Mouse (Mus musculus): ENCODE measurements around the gene Csmd2. TPM values are rescaled to one million over a fixed set of nuclear protein-coding genes. Genes with fewer than 3 reads are reported as not detected.
"Not testable (repeated sequence)": the region's sequence is repeated elsewhere in the genome, so short reads cannot be mapped to it uniquely, and the experiment has no call there.

The Csmd2 gene
- polyA plus RNA-seq, 1 experiment from 2014 or later, result 0.05 TPM

DNA sequence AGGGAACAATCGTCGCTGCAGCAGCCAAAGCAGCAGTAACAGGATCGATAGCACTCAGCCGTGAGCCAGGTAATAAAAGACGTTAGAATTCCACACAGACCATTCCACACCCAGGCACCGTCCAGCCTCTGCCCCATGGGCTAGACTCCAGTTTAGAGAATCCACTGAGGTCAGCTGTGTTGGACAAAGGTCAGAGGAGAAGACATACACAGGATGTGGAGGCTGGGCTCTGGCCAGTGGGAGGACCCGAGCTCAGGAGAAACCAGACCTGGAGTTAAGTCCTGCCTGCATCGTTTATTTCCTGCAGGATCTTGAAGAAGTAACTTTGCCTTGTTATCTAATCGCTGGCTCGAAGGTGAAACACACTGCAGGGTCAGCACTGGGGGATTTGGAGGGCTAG lies 519.2 kb downstream of the Csmd2 start:
- Histone ChIP-seq H3K4me3 (ENCODE audit: low read length) (no peak overlapping the region), H3K27me3 (ENCODE audit: control insufficient read depth, insufficient read depth, low read length) (no peaks in the 10 kb centered on the region), H3K9me3 (replicated peaks; ENCODE audit: control insufficient read depth, low read length) (no peaks in the 10 kb centered on the region), H3K9ac (ENCODE audit: low read length) (no peak overlapping the region), H3K4me2 (ENCODE audit: low read depth, low read length) (no peak overlapping the region), H3K27ac (ENCODE audit: low read length) (no peak overlapping the region), H3K36me3 (ENCODE audit: control insufficient read depth, insufficient read depth) (no peaks in the 10 kb centered on the region), H3K4me1 (ENCODE audit: control insufficient read depth, insufficient read depth, low read length) (no peaks in the 10 kb centered on the region)
- WGBS, result 48% methylated on average over 10 of the region's 10 CpGs
- ATAC-seq (replicated peaks; ENCODE audit: extremely low read depth, insufficient read depth, low FRiP score), result no peak

DNA sequence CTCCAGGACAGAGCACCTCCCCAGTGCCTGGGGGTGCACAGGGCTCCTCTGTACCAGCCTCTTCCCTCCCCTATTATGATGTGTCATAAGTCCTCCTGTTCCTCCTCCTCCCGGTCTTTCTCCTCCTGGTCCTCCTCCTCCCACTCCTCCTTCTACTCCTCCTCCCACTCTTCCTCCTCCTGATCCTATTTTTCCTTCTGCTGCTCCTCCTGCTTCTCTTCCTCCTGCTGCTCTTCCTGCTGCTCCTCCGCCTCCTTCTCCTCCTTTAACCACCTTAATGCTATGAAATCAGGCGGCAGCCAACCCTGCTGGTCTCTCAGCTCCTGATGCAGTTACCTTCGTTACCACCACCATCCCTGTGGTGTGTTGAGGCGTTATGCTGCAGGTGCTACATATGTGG lies 522.2 kb downstream of the Csmd2 start:
- Histone ChIP-seq H3K4me3 (ENCODE audit: low read length) (no peak overlapping the region), H3K9me3 (replicated peaks; ENCODE audit: control insufficient read depth, low read length) (no peaks in the 10 kb centered on the region), H3K36me3 (ENCODE audit: control insufficient read depth, insufficient read depth) (no peaks in the 10 kb centered on the region), H3K4me2 (ENCODE audit: low read depth, low read length) (no peak overlapping the region), H3K27me3 (ENCODE audit: control insufficient read depth, insufficient read depth, low read length) (no peaks in the 10 kb centered on the region), H3K27ac (ENCODE audit: low read length) (no peak overlapping the region), H3K9ac (ENCODE audit: low read length) (no peak overlapping the region), H3K4me1 (ENCODE audit: control insufficient read depth, insufficient read depth, low read length) (no peaks in the 10 kb centered on the region)
- ATAC-seq (replicated peaks; ENCODE audit: extremely low read depth, insufficient read depth, low FRiP score), result no peak
- WGBS, result 61% methylated on average over 5 of the region's 5 CpGs

DNA sequence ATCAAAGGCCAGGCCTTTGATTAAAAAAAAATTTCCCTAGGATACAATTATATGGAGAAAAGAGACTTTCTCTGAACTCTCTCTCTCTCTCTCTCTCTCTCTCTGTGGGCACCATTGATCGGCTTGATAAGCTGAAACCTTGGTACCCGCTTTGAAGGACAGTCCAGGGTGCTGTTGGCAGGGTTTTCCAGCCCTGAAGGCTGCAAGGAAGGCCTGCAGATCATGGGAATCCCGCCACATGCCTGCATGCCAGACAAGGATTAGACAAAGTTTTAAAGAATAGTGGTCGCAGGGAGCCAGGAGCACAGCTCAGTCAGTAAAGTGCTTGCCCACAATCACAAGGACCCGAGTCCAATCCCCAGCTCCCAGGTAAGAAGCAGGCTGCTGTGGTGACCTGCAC lies 526.8 kb downstream of the Csmd2 start:
- no peak overlapping the region for H3K9ac ChIP-seq (ENCODE audit: low read length)
- H3K4me1 ChIP-seq (ENCODE audit: control insufficient read depth, insufficient read depth, low read length), result no peaks in the 10 kb centered on the region
- no peaks in the 10 kb centered on the region for H3K27me3 ChIP-seq (ENCODE audit: control insufficient read depth, insufficient read depth, low read length)
- no peak for ATAC-seq (replicated peaks; ENCODE audit: extremely low read depth, insufficient read depth, low FRiP score)
- no peak overlapping the region for H3K4me3 ChIP-seq (ENCODE audit: low read length)
- no peaks in the 10 kb centered on the region for H3K9me3 ChIP-seq (replicated peaks; ENCODE audit: control insufficient read depth, low read length)
- no peaks in the 10 kb centered on the region for H3K36me3 ChIP-seq (ENCODE audit: control insufficient read depth, insufficient read depth)
- H3K4me2 ChIP-seq (ENCODE audit: low read depth, low read length), result no peak overlapping the region
- no peak overlapping the region for H3K27ac ChIP-seq (ENCODE audit: low read length)
- WGBS, result 72% methylated on average over 5 of the region's 5 CpGs

DNA sequence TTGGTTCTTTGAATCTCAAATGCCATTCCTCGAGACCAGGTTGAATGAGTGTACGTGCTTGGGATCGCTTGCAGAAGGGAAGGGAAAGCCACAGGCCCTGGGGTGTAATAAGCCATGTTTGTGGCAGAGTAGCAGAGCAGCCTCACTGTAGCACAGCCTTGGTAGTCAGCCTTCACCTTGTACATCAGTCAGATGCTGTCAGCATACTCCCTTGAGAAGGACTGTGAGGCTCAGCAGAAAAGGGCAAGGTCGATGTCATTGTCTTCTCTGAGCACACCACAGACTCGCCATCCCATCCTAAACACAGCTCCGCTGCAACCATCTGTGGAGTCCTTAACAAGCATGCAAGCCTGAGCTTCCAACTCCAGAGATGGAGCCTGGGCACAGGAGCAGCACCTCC lies 533.6 kb downstream of the Csmd2 start:
- H3K4me2 ChIP-seq (ENCODE audit: low read depth, low read length), result no peak overlapping the region
- 83% methylated on average over 6 of the region's 6 CpGs for WGBS
- no peak overlapping the region for H3K4me3 ChIP-seq (ENCODE audit: low read length)
- no peaks in the 10 kb centered on the region for H3K27me3 ChIP-seq (ENCODE audit: control insufficient read depth, insufficient read depth, low read length)
- no peaks in the 10 kb centered on the region for H3K9me3 ChIP-seq (replicated peaks; ENCODE audit: control insufficient read depth, low read length)
- H3K27ac ChIP-seq (ENCODE audit: low read length), result no peak overlapping the region
- no peaks in the 10 kb centered on the region for H3K36me3 ChIP-seq (ENCODE audit: control insufficient read depth, insufficient read depth)
- ATAC-seq (replicated peaks; ENCODE audit: extremely low read depth, insufficient read depth, low FRiP score), result no peak
- no peaks in the 10 kb centered on the region for H3K4me1 ChIP-seq (ENCODE audit: control insufficient read depth, insufficient read depth, low read length)
- no peak overlapping the region for H3K9ac ChIP-seq (ENCODE audit: low read length)

DNA sequence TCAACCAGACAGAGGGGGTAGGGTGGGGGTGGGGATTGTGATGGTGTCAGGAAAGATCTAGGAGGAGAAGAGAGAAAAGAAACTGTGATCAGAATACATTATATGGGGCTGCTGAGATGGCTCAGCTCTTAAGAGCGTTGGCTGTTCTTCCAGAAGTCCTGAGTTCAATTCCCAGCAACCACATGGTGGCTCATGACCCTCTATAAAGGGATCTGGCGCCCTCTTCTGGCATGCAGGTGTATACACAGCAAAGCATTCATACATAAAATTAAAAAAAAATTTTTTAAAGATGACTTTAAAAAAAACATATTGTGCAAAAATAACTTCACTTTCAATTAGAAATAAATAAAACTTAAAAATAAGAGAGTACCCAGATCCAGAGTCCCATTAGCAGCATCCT lies 555.7 kb downstream of the Csmd2 start:
- no peak overlapping the region for H3K27ac ChIP-seq (ENCODE audit: low read length)
- no peaks in the 10 kb centered on the region for H3K36me3 ChIP-seq (ENCODE audit: control insufficient read depth, insufficient read depth)
- ATAC-seq (replicated peaks; ENCODE audit: extremely low read depth, insufficient read depth, low FRiP score), result no peak
- no peaks in the 10 kb centered on the region for H3K9me3 ChIP-seq (replicated peaks; ENCODE audit: control insufficient read depth, low read length)
- no peaks in the 10 kb centered on the region for H3K4me1 ChIP-seq (ENCODE audit: control insufficient read depth, insufficient read depth, low read length)
- H3K4me3 ChIP-seq (ENCODE audit: low read length), result no peak overlapping the region
- H3K4me2 ChIP-seq (ENCODE audit: low read depth, low read length), result no peak overlapping the region
- no peak overlapping the region for H3K9ac ChIP-seq (ENCODE audit: low read length)
- no peaks in the 10 kb centered on the region for H3K27me3 ChIP-seq (ENCODE audit: control insufficient read depth, insufficient read depth, low read length)
- WGBS, result 27% methylated on average over 2 of the region's 2 CpGs

DNA sequence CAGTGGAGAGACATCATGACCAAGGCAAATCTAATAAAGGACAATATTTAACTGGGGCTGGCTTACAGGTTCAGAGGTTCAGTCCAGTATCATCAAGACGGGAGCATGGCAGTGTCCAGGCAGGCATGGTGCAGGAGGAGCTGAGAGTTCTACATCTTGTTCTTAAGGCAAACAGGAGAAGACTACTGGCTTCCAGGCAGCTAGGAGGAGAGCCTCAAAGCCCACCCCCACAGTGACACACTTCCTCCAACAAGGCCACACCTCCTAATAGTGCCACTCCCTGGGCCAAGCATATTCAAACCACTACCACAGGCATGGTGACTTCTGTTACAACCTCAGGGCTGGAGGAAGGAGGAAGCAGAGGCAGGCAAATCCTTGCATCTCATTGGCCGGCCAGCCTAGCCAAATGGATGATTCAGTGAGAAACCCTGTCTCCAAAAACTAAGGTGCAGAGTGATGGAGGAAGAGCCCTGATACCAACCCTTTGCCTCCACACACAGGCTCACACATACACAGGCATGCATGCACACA lies 556.4 kb downstream of the Csmd2 start:
- H3K4me3 ChIP-seq (ENCODE audit: low read length); H3K9me3 ChIP-seq (replicated peaks; ENCODE audit: control insufficient read depth, low read length); H3K4me2 ChIP-seq (ENCODE audit: low read depth, low read length); H3K4me1 ChIP-seq (ENCODE audit: control insufficient read depth, insufficient read depth, low read length); H3K27me3 ChIP-seq (ENCODE audit: control insufficient read depth, insufficient read depth, low read length); H3K27ac ChIP-seq (ENCODE audit: low read length); ATAC-seq (replicated peaks; ENCODE audit: extremely low read depth, insufficient read depth, low FRiP score); H3K36me3 ChIP-seq (ENCODE audit: control insufficient read depth, insufficient read depth); H3K9ac ChIP-seq (ENCODE audit: low read length): not testable (repeated sequence)
- 58% methylated on average over 2 of the region's 2 CpGs for WGBS

DNA sequence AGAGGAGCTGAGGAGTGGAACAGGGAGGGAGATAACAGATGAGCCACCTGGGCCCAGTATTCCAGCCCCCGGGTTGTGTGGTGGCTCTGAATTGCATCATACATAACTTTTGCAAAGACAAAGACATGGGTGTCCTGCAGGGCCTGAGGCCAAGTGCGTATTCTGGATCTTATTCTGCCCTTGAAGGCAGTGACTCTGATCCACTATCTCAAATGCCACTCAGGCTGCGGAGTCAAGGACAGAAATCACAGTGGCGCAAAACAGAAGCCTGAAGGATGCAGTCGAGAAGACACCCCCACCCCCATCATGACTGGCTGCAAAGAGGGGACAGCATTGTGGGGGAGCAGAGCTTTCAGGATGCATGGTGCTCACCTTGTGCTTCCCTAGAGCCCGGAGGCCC lies 563.1 kb downstream of the Csmd2 start:
- Histone ChIP-seq H3K9me3 (replicated peaks; ENCODE audit: control insufficient read depth, low read length) (no peaks in the 10 kb centered on the region), H3K27me3 (ENCODE audit: control insufficient read depth, insufficient read depth, low read length) (no peaks in the 10 kb centered on the region), H3K9ac (ENCODE audit: low read length) (no peak overlapping the region), H3K27ac (ENCODE audit: low read length) (no peak overlapping the region), H3K4me3 (ENCODE audit: low read length) (no peak overlapping the region), H3K4me2 (ENCODE audit: low read depth, low read length) (no peak overlapping the region), H3K36me3 (ENCODE audit: control insufficient read depth, insufficient read depth) (no peaks in the 10 kb centered on the region), H3K4me1 (ENCODE audit: control insufficient read depth, insufficient read depth, low read length) (no peaks in the 10 kb centered on the region)
- WGBS, result 66% methylated on average over 6 of the region's 6 CpGs
- no peak for ATAC-seq (replicated peaks; ENCODE audit: extremely low read depth, insufficient read depth, low FRiP score)

DNA sequence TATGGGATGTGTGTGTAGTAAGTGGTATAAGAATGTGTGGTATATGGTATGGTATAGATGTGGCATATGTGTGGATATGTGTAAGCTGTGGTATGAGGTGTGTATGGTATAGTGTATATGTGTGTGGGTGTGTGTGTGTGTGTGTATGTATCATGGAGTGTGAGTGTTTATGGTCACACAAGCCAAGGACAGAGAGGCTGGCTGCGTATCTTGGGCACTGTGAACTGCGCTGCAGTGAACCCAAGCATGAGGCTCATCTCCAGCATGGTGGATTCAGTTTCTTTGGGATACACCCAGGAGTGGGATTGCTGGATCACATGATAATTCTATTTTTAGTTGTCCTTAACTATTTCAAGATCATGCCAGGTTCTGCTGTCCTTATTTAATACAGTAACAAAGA lies 566.5 kb downstream of the Csmd2 start:
- Histone ChIP-seq H3K4me1 (ENCODE audit: control insufficient read depth, insufficient read depth, low read length) (no peaks in the 10 kb centered on the region), H3K27ac (ENCODE audit: low read length) (no peak overlapping the region), H3K36me3 (ENCODE audit: control insufficient read depth, insufficient read depth) (no peaks in the 10 kb centered on the region), H3K4me2 (ENCODE audit: low read depth, low read length) (no peak overlapping the region), H3K9me3 (replicated peaks; ENCODE audit: control insufficient read depth, low read length) (no peaks in the 10 kb centered on the region), H3K9ac (ENCODE audit: low read length) (no peak overlapping the region), H3K4me3 (ENCODE audit: low read length) (no peak overlapping the region), H3K27me3 (ENCODE audit: control insufficient read depth, insufficient read depth, low read length) (no peaks in the 10 kb centered on the region)
- 97% methylated on average over 2 of the region's 2 CpGs for WGBS
- ATAC-seq (replicated peaks; ENCODE audit: extremely low read depth, insufficient read depth, low FRiP score), result no peak

DNA sequence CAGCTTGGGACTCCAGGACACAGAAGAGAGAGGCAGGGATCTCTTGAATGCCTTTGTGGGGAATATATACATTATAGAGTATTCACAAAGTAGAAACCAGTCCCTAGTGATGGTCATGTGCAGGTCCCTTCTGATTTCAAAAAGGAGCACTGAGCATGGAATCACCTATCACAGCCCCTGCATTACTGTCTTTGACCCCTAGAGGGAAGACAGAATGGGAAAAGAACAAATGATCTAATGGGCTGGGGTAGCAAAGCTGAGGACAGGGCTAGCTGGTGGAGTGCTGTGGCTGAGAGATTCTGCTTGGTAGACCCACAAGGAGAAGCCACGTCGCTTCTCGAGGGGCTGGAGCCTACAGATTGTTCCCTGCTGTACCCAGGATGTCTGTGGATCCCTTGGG lies 572.7 kb downstream of the Csmd2 start:
- no peak overlapping the region for H3K27ac ChIP-seq (ENCODE audit: low read length)
- no peak overlapping the region for H3K9ac ChIP-seq (ENCODE audit: low read length)
- no peaks in the 10 kb centered on the region for H3K9me3 ChIP-seq (replicated peaks; ENCODE audit: control insufficient read depth, low read length)
- H3K4me2 ChIP-seq (ENCODE audit: low read depth, low read length), result no peak overlapping the region
- H3K4me3 ChIP-seq (ENCODE audit: low read length), result no peak overlapping the region
- no peaks in the 10 kb centered on the region for H3K4me1 ChIP-seq (ENCODE audit: control insufficient read depth, insufficient read depth, low read length)
- no peaks in the 10 kb centered on the region for H3K36me3 ChIP-seq (ENCODE audit: control insufficient read depth, insufficient read depth)
- 69% methylated on average over 3 of the region's 3 CpGs for WGBS
- no peak for ATAC-seq (replicated peaks; ENCODE audit: extremely low read depth, insufficient read depth, low FRiP score)
- H3K27me3 ChIP-seq (ENCODE audit: control insufficient read depth, insufficient read depth, low read length), result no peaks in the 10 kb centered on the region

DNA sequence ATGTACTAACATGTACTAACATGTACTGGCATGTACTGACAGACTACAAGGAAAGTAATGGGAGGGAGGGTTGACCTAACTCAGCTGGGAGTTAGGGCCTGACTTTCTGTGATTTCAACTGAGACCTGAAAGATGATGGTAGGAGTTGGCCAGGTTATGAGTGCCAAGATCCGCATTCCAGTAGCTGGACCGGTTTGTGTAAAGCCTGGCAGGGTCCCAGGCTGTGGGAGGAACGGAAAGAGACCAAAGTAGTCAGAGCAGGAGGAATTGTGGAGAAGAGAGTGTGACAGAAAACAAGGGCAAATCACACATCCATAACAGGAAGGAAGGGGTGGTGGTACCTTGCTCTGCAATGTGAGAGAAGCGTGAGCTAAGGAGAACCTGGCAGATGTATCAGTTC lies 588.2 kb downstream of the Csmd2 start:
- ATAC-seq (replicated peaks; ENCODE audit: extremely low read depth, insufficient read depth, low FRiP score), result no peak
- Histone ChIP-seq H3K9ac (ENCODE audit: low read length) (no peak overlapping the region), H3K9me3 (replicated peaks; ENCODE audit: control insufficient read depth, low read length) (peaks cover 12% of the 10 kb centered on the region; the same call in 1 of the 2 replicates), H3K4me1 (ENCODE audit: control insufficient read depth, insufficient read depth, low read length) (no peaks in the 10 kb centered on the region), H3K27ac (ENCODE audit: low read length) (no peak overlapping the region), H3K27me3 (ENCODE audit: control insufficient read depth, insufficient read depth, low read length) (no peaks in the 10 kb centered on the region), H3K4me2 (ENCODE audit: low read depth, low read length) (no peak overlapping the region), H3K36me3 (ENCODE audit: control insufficient read depth, insufficient read depth) (peaks cover 8% of the 10 kb centered on the region), H3K4me3 (ENCODE audit: low read length) (no peak overlapping the region)
- 63% methylated on average over 4 of the region's 4 CpGs for WGBS

Measured in heart, embryonic 16.5 days (tissue).